Mouse (Mus musculus): ENCODE results near the gene Fam173b.
"Not testable (repeated sequence)": the region's sequence is repeated elsewhere in the genome, so short reads cannot be mapped to it uniquely, and the experiment has no call there.

- TF ChIP-seq CTCF, EP300 (IDR thresholded peaks at IDR 0.05; ENCODE audit: low read depth): not testable (repeated sequence)
These were observed 20.6 kb upstream of the Fam173b start for GRCm38 (mm10) chr15:31581086-31581485.
